Mouse (Mus musculus): ENCODE data around the gene Rrp7a.

DNA sequence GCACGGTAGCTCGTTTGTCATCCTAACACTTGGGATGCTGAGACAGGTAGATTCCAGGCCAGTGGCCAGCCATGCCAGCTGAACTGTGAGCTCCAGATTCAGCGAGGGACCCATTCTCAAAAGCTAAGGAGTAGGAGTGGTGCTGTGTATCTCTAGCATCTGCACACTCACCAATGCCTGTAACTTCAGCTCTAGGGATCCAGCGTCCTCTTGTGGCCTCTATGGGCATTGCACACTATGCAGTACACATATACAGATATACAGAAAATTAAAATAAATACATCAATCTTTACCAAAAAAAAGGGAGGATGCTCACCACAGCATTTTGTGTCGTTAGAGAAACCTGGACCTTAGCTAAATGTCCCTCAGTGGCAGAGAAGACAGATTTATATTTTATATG is 50.8 kb downstream of the Rrp7a start:
- TF ChIP-seq POLR2AphosphoS5 (IDR thresholded peaks at IDR 0.05; ENCODE audit: insufficient replicate concordance, low read depth, low read length) = no peak
- 0 out of 2 replicates have a peak, but pooled peaks have one; percentile 6 for TF ChIP-seq CTCF (IDR thresholded peaks at IDR 0.05; ENCODE audit: low read depth, low read length)
- no peak for TF ChIP-seq GATA1 (IDR thresholded peaks at IDR 0.05; ENCODE audit: borderline replicate concordance, low read length)
